Mouse (Mus musculus): ENCODE measurements around the gene Gm2a.

The Gm2a gene

GRCm38 (mm10) chr11:55096296-55096695 is 1.6 kb upstream of the Gm2a start:
- CTCF ChIA-PET, result interaction anchor here (0.7 kb wide), 1 partner anchor 202 kb away, joined by 3 read pairs; no protein-coding TSS in a partner anchor

DNA sequence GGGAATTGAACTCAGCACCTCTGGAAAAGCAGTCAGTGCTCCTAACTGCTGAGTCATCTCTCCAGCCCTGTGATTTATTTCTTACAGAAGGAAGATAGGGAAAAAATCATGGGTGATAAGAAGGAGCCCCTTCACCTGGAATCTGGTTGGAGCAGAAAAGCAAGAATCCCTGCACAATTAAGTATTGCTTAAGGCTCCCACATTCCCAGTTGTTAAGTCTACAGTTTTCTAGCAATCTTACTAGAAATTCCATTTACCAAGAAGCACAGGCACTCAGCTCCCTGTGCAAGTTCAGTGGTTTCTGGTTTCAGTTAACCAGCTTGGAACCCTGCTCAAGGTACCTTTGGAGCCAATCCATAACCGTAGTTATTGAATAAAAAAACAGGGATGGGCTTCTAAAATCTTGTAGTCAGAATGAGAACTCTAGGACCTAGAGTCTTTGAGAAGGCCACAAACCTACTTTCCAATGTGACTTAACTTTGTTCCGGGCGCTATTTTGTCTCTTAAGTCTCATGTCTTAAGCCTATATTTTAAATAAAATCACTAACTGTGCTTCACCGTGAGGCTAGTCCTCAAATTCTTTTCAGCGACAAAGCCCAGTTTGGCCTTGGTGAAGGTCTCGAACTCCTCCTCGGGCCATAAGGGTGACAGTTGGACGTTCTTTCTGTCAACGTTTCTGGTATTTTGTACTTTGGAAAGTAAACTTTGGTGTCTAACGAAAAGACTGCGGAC is 1.0 kb upstream of the Gm2a start:
- CTCF ChIA-PET, result interaction anchor here (0.7 to 1.2 kb wide), 2 partner anchors 18 to 203 kb away, joined by 3 read pairs; no protein-coding TSS in a partner anchor

- CTCF ChIA-PET, result interaction anchor here (0.6 kb wide), 2 partner anchors 51 to 1296 kb away, joined by 3 to 4 read pairs; no protein-coding TSS in a partner anchor
Observed at GRCm38 (mm10) chr11:55098189-55098915, 437 bp downstream of the Gm2a start.

GRCm38 (mm10) chr11:55099019-55099771 is 1.3 kb downstream of the Gm2a start:
- CTCF ChIA-PET, result no interaction called here

DNA sequence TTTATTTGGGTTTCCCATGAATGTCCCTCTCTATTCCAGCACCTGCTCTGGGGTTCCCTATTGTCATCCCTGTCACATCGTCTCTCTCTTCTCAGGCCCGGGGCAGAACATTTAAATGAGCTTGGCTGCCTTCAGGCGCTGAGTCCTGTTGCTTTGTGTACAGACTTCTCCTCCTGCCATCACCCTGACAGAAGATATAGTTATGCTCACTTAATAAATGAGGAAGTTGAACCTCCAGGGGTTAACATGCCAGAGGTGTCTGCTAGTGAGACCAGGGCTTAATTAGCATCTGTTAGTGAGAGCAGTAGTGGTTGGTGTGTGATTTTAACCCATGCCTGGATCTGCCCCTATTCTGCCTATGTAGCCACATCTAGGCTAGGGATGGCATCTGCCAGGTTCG is 2.0 kb downstream of the Gm2a start:
- CTCF ChIA-PET, result interaction anchor here (0.6 kb wide), 1 partner anchor 215 kb away, joined by 11 read pairs; no protein-coding TSS in a partner anchor

GRCm38 (mm10) chr11:55102015-55102414 is 4.1 kb downstream of the Gm2a start:
- CTCF ChIA-PET, result no interaction called here

- CTCF ChIA-PET, result no interaction called here
Observed at GRCm38 (mm10) chr11:55103229-55103628, 5.3 kb downstream of the Gm2a start.

DNA sequence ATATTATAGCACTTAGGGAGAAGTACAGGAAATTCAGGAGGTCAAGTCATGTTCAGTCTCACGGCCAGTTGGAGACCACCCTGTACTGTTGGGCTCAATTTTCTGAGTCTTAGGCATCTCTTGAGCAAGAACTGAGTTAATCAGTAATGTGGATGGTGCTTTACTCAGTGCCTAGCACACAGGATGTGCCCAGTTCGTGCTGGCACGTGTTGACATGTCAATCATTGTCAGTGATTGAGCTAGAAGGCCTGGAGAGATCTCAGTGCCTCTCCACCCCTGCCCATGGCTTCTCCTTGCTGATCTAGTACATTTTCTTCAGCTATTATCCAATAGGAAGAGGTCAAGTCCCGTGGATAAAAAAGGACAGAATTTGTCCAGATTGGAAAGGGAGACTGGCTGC is 7.5 kb downstream of the Gm2a start:
- CTCF ChIA-PET, result interaction anchor here (1.5 kb wide), 1 partner anchor 10 kb away, joined by 3 read pairs; no protein-coding TSS in a partner anchor

DNA sequence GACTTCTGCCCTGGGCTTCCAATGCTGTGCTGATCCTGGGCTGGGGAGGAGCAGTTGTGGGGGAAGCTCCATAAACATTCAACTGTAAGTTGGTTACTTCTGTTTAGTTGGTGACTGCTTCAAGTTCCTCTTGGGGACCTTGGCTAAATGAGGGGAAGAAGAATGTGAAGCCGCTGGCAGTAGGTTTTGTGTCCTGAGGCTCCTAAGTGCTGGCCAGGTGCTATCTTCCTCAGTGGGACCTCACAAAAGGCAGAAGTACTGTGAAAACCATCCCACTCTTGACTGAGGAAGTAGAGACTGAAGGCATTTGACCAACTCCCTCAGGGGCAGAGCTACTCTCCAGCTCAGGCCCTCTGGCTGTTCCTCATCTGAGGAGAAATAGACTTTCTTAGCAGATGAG is 8.7 kb downstream of the Gm2a start:
- CTCF ChIA-PET, result interaction anchor here (1.5 kb wide), 1 partner anchor 9 kb away, joined by 3 read pairs; no protein-coding TSS in a partner anchor

DNA sequence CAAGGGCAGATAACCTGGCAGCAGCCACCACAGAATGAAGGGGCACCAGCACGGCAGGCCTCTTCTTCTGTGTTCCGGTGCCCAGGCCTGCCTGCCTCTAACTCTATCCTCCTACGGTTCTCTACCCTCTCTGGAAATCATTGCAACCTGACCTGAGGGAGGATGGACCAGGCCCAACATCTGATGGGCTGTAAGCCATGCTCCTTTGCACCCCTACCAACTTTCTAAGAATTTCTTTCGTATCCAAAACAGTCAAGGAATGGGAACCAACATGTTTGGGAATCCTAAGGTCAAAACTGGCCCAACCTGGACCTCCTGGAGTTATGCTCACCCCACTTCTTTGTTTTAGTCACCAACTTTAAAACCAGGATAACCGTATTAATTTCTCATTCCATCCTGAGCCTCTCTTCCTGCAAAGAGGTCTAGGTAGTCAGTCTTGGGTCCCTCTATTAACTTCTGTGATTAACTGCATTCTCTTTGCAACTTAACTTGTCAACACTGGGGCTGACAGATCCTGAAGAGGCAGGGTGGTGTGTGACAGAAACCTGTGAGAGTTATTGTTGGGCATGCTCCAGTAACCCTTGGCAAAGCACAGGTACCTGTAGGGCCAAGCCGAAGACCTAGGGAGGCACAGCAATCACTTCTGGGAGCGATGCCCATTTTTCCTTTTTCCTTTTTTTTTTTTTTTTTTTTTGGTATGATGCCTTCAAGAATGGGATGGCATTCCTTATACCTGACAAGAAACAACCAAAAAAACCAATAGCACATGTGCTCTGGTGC is 11.8 kb downstream of the Gm2a start:
- CTCF ChIA-PET, result no interaction called here

DNA sequence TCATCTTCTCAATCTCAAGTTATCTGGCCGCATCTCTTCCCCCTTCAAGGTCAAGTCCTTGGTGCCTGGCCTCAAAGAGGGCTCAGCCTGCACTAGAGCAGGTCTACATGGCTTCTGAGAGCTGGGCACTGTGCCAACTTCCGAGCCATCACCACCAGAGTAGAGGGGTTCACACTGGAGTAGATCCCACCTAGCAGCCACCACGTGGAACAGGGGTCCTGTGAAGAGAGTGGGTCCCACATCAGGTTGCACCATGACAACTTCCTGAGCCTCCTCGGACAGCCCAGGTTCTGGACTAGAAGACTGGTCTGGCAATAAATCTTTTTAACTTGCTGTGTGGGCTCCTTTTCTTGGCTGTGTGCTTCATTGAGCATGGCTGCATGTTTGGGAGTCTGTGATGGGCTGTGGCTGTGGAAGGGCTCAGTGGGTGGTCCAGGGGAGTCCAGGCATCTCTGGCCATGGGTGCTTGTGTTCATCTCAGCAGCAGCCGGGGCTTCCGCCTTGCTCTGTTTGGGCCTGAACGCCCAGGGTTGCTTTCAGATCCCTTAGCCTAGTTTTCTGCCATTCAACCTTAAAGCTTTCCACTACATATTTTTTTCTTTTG is 12.8 kb downstream of the Gm2a start:
- CTCF ChIA-PET, result no interaction called here

- CTCF ChIA-PET, result interaction anchor here (0.7 kb wide), 1 partner anchor 44 kb away, joined by 3 read pairs; no protein-coding TSS in a partner anchor
Observed at GRCm38 (mm10) chr11:55113209-55113860, 15.4 kb downstream of the Gm2a start.

- CTCF ChIA-PET, result interaction anchor here (1.0 kb wide), 1 partner anchor 17 kb away, joined by 3 read pairs; no protein-coding TSS in a partner anchor
Observed at GRCm38 (mm10) chr11:55113861-55114250, 15.9 kb downstream of the Gm2a start.

DNA sequence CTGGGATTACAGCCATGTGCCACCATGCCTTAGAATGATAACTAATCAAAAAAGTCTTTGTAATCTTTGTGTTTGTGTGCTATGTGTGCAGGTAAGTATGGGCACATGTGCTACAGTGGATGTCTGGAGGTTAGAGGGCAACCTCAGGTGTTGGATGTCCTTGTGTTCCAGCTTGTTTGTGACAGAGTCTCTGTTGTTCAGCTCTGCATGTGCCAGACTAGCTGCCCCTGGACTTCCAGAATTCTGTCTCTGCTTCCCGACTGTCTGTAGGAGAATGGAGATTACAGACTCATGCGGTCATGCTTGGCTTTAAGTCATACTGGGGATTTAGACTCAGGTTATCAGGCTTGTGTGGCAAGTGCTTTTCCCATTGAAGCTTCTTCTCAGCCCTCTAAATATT is 16.4 kb downstream of the Gm2a start:
- CTCF ChIA-PET, result interaction anchor here (1.0 kb wide), 1 partner anchor 17 kb away, joined by 3 read pairs; no protein-coding TSS in a partner anchor

DNA sequence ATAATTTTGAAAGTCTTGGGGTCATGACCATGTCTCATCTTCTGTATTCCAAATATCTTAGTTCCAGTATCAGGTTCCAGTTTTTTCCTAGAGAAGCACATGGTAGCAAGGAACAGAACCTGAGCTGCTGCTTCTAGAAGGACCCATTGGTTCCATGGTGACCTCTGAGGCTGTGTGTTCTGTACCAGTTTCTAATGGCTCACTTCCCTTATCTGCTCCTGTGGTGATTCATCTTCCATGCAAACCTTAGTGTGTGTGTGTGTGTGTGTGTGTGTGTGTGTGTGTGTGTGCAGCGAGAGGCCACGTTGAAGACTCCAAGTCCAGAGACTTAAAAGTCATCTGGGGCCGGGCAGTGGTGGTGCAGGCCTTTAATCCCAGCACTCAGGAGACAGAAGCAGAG is 18.1 kb downstream of the Gm2a start:
- CTCF ChIA-PET, result interaction anchor here (0.6 to 1.1 kb wide), 3 partner anchors 8 to 29 kb away, joined by 3 read pairs; no protein-coding TSS in a partner anchor

DNA sequence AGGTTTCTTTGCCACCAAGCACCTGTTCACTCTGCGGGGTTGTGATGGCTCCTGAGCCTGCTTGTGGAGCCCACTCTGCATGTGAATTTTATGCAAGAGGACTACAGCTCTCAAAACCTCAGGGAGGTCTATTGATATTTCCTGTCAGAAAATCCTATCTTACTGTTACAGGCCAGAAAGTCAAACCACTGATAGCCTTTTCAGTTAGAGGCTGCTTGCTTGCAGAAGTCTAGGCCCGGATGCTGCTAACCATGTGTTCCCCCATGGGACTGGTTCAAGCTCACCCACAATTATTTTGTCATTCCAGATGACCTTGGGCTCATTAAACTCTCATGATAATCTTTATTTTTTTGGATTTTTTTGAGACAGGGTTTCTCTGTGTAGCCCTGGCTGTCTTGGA is 19.1 kb downstream of the Gm2a start:
- CTCF ChIA-PET, result no interaction called here

GRCm38 (mm10) chr11:55120279-55120678 is 22.4 kb downstream of the Gm2a start:
- CTCF ChIA-PET, result interaction anchor here (0.7 to 1.5 kb wide), 5 partner anchors 8 to 39 kb away, joined by 3 to 7 read pairs (median 4); no protein-coding TSS in a partner anchor

DNA sequence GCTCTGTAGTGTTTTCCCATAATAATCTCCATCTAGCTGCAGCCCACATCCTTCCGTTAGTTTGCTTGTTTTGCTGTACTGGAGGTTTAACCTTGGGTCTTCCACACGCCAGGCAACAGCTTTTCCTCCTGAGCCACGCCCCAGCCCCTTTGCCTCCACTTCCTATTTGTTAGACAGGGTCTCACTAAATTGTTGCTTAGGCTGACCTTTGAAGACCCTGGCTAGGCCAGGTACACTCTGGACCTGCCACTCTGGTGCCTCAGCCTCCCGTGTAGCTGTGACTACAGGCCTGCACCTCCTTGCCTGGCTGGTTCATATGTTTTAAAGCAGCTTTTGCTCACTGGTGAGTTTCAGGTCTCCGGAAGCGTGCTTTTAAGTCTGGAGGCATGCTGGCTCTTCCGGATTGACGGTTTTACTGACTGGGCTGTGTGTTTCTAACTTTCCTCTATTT is 22.9 kb downstream of the Gm2a start:
- CTCF ChIA-PET, result interaction anchor here (1.1 to 1.5 kb wide), 3 partner anchors 8 to 38 kb away, joined by 3 to 7 read pairs (median 4); no protein-coding TSS in a partner anchor

DNA sequence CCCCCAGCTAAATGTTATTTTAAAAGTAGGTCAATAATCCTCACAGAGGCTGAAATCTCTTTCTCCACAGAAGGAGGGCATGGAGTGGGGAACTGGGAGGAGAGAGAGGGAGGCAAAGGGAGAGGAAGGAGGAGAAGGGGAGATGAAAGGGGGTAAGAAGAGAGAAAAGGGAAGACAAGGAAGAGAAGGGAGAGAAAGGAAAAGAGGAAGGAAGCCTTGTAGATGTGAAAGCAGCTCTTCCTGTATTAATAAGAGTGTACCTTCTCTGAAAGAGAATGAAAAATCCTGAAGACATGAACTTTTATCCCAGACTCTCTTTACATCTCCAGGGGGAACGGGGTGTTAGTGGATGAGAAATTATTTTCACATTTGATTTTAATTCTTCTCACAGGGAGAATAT is 23.5 kb downstream of the Gm2a start:
- CTCF ChIA-PET, result interaction anchor here (1.1 to 1.5 kb wide), 3 partner anchors 9 to 38 kb away, joined by 3 to 7 read pairs (median 4); no protein-coding TSS in a partner anchor

DNA sequence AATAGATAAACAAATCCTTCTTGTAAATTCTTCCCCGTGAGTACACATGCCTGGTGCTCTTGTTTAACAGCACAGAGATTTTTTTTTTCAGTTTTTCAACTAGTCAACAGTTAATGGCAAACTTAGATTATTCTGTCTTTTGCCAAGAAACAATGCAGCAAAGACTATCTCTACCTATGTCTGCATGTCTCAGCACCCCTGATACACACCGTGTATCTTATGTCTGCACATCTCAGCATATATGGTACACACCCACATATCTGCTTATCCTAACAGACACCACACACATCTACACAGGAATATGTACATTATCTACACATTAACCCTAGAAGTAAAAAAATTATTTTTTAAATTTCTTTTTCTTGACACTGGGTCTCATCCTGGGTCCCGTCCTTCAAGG is 28.7 kb downstream of the Gm2a start:
- CTCF ChIA-PET, result interaction anchor here (0.7 kb wide), 1 partner anchor 30 kb away, joined by 6 read pairs; no protein-coding TSS in a partner anchor

Data from spleen, embryonic (tissue).